Mouse (Mus musculus): ENCODE data around the gene Traf6.

GRCm38 (mm10) chr2:101665703-101666092 is 12.5 kb upstream of the Traf6 start:
- TF ChIP-seq CTCF (IDR thresholded peaks at IDR 0.05; ENCODE audit: control insufficient read depth, insufficient read depth, low read length) (no peak), POLR2A (IDR thresholded peaks at IDR 0.05; ENCODE audit: borderline replicate concordance, control insufficient read depth, low read depth, low read length) (no peak)
